Mouse (Mus musculus) bone marrow, adult 2 months (tissue): ENCODE data around the gene Vstm2b.

Source experiments
- CTCF ChIP-seq: fragments of 200-500 bp; IDR thresholded peaks from 2 replicates; pipeline ENCODE4 v1.5.1; 2011; ENCODE audit warnings: low read length, control low read depth; ENCODE audit not compliant: control insufficient read depth, insufficient read depth
- POLR2A ChIP-seq: fragments of 200-500 bp; IDR thresholded peaks from 2 replicates; pipeline ENCODE4 v1.6.1; 2011; ENCODE audit warnings: low read depth, mild to moderate bottlenecking, control low read depth, low read length, borderline replicate concordance; ENCODE audit not compliant: control insufficient read depth

- no peak for TF ChIP-seq CTCF
- TF ChIP-seq POLR2A = no peak
Observed at GRCm38 (mm10) chr7:40899376-40900265, 1.5 kb downstream of the Vstm2b start.
